Mouse (Mus musculus) liver, adult 2 months (tissue): ENCODE data around the gene Myh3. TPM values are rescaled to one million over a fixed set of nuclear protein-coding genes. Genes with fewer than 3 reads are reported as not detected.

Source experiments
- DNase-seq: peaks from one replicate; pipeline ENCODE4 v3.0.0-alpha.2; 2011; ENCODE audit warnings: low read depth, low spot score; ENCODE audit errors: extremely low read depth
- H3K27ac ChIP-seq: fragments of 200-500 bp; replicated peaks from 2 replicates; pipeline ENCODE4 v1.5.1; 2012; ENCODE audit warnings: low read depth, mild to moderate bottlenecking, control low read depth, inconsistent platforms, low read length; ENCODE audit not compliant: insufficient read depth
- H3K27me3 ChIP-seq: fragments of 200-500 bp; 2 replicates; pipeline ENCODE4 v1.6.1; 2012; ENCODE audit warnings: mild to moderate bottlenecking, moderate library complexity, low read length, inconsistent platforms; ENCODE audit not compliant: control insufficient read depth, insufficient read depth
- H3K36me3 ChIP-seq: fragments of 200-500 bp; 2 replicates; pipeline ENCODE4 v1.6.1; 2012; ENCODE audit warnings: low read length, inconsistent platforms; ENCODE audit not compliant: control insufficient read depth, insufficient read depth
- H3K4me1 ChIP-seq: fragments of 200-500 bp; 2 replicates; pipeline ENCODE4 v1.6.1; 2011; ENCODE audit warnings: low read length; ENCODE audit not compliant: control insufficient read depth, insufficient read depth
- H3K4me3 ChIP-seq: fragments of 200-500 bp; 2 replicates; pipeline ENCODE4 v1.5.1; 2011; ENCODE audit warnings: low read depth, mild to moderate bottlenecking, control low read depth, low read length, moderate library complexity; ENCODE audit not compliant: insufficient read depth
- H3K79me2 ChIP-seq: fragments of 200-500 bp; 2 replicates; pipeline ENCODE4 v1.6.1; 2012; ENCODE audit warnings: inconsistent platforms, mild to moderate bottlenecking, low read length, moderate library complexity; ENCODE audit not compliant: control insufficient read depth, insufficient read depth
- H3K9ac ChIP-seq: fragments of 200-500 bp; 2 replicates; pipeline ENCODE4 v1.6.1; 2012; ENCODE audit warnings: low read depth, mild to moderate bottlenecking, control low read depth, inconsistent platforms, low read length
- CTCF ChIP-seq: fragments of 200-500 bp; IDR thresholded peaks from 2 replicates; pipeline ENCODE4 v1.5.1; 2011; ENCODE audit warnings: low read depth, low read length, control low read depth
- POLR2A ChIP-seq: fragments of 200-500 bp; IDR thresholded peaks from 2 replicates; pipeline ENCODE4 v1.6.1; 2011; ENCODE audit warnings: low read length, control low read depth; ENCODE audit not compliant: insufficient read depth; ENCODE audit errors: extremely low read depth
- WGBS: fragments of 180-500 bp; shearing (Covaris S2); methylation state at CpG from one replicate; pipeline ENCODE4 v1.1.7; 2018; 5-methylcytosine and 5-hydroxymethylcytosine counted together
- polyA plus RNA-seq: library from polyadenylated mRNA; depleted of rRNA; stranded (reverse); fragments of >200 nt; gene quantifications from 2 replicates; pipeline ENCODE4 v1.2.3, GENCODE M21; 2012
- total RNA-seq: library from RNA; depleted of rRNA; stranded (reverse); fragments of >200 nt; gene quantifications from 2 replicates; pipeline ENCODE4 v1.2.3, GENCODE M21; 2014

Gene Myh3
- total and polyA plus RNA-seq, 2 experiments = not detected

DNA sequence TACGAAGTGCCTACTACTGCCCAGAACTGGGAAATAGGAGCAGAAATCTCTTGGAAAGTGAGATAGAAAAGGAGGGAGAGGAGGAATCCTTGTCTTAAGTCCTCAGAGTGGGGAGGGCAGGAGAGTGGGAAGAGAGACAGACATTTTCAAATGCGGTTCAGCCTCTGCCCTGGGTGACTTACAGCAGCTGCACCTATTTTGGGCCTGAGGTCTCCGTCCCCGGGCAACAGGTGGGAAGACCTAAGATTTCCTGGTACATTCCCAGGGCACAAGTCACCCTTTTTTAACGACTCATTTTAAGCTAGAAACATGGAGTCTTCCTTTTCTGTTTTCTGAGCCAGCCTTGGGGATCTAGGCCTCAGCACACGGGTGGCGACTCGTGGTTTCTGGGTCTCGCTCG lies 28.9 kb downstream of the Myh3 start:
- no peak overlapping the region for H3K4me3 ChIP-seq
- H3K27me3 ChIP-seq = no peaks in the 10 kb centered on the region
- TF ChIP-seq POLR2A (no peak), CTCF (no peak)
- no peak overlapping the region for H3K27ac ChIP-seq
- no peak overlapping the region for H3K9ac ChIP-seq
- no peaks in the 10 kb centered on the region for H3K79me2 ChIP-seq
- H3K4me1 ChIP-seq = no peaks in the 10 kb centered on the region
- 92% methylated on average over 10 of the region's 10 CpGs for WGBS
- H3K36me3 ChIP-seq = no peaks in the 10 kb centered on the region
- no peak for DNase-seq

DNA sequence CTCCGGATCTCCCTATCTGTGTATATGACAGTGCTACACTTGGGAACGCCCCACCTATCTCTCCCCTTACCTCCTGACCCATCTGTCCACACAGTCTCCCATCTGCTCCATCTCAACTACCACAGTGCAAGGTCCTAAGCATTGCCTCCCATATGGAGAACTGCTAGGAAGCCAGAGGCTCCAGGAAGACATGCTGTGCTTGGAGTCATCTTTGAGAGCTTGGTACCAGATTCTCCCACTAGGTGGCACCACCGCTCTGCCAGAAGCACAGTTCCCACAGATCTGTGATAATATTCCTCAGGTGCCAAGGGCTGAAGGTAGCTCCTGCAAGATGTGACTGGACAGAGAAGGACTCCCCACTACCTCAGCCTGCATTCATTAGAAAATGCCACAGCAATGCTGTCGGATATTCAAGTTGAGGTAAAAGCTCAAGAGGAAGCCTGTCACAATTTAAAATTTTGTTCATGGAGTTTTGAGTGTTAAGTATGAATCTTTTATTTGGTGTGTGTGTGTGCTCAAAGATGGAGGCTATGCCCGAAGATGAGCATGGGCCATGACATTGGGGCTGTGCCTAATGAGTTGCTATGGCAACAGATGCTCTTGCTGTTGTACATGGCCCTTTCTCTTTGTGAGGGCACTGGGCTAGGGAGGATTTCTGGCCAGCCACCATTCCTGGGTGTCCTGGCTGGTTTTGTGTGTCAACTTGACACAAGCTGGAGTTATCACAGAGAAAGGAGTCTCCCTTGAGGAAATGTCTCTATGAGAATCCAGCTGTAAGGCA lies 32.3 kb downstream of the Myh3 start:
- DNase-seq = peak; percentile 58
- Histone ChIP-seq H3K36me3 (no peaks in the 10 kb centered on the region), H3K4me1 (no peaks in the 10 kb centered on the region), H3K9ac (no peak overlapping the region), H3K27ac (no peak overlapping the region), H3K4me3 (no peak overlapping the region), H3K27me3 (no peaks in the 10 kb centered on the region), H3K79me2 (no peaks in the 10 kb centered on the region)
- peak; percentile 83 for TF ChIP-seq CTCF
- no peak for TF ChIP-seq POLR2A
- 33% methylated on average over 5 of the region's 5 CpGs for WGBS

DNA sequence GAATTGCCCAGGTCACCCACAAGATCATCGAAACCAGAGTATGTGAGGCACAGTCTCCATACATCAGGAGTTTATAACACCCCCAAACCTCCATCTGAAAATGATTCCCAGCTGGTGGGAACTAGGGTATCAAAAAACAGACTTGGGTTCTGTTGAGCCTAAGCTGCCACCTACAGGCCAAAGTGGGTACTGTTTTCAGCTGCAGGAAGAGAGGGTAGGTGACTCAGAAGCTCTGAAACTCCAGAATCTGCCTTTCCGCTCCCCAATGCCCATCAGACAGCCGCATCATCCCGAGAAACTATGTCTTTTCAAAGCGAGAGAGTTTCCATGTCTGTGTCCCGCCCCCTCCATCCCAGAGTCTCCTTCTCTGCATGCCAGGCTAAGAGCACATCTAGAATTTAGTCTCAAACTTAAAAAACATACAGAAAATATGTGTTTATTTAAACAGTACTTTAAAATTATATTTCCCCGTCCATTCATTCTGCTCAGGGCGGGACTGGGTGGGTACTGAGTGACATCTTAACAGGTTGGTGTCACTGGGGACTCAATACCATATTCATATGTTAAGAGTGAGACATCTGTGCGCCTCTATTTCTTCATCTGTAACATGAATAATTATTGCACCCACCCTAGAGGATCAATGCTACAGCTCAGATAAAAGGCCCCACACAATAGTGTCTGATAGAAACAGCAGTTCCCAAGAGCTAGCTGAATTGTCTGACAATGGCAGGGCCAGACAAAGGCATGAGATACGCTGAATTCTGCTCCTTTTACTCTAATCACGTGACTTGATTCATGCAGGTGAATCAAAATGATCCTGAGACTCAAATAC lies 34.1 kb downstream of the Myh3 start:
- H3K9ac ChIP-seq = no peak overlapping the region
- TF ChIP-seq CTCF = peak; percentile 74
- TF ChIP-seq POLR2A = no peak
- no peaks in the 10 kb centered on the region for H3K4me1 ChIP-seq
- WGBS = 28% methylated on average over 11 of the region's 11 CpGs
- no peak overlapping the region for H3K4me3 ChIP-seq
- no peaks in the 10 kb centered on the region for H3K36me3 ChIP-seq
- DNase-seq = peak; percentile 49
- no peaks in the 10 kb centered on the region for H3K79me2 ChIP-seq
- no peak overlapping the region for H3K27ac ChIP-seq
- no peaks in the 10 kb centered on the region for H3K27me3 ChIP-seq

DNA sequence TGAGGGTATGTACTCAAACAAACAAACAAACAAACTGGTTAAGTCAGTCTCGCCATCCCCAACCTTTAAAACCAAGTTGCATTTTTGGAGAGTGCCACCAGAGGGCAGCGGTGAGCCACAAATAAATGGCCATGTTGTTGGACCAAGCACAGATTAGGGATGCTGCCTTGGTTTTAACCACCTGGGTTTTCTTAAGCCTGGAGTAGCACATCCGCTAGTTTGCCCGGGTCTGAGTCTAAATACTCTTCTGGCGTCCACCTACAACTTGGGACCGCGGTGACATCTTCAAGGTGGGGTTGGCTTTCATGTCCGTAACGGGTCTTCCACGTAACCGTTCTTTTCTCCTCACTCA lies 34.7 kb downstream of the Myh3 start:
- TF ChIP-seq CTCF (peak; percentile 74), POLR2A (no peak)
- WGBS = 40% methylated on average over 11 of the region's 11 CpGs
- Histone ChIP-seq H3K4me3 (no peak overlapping the region), H3K4me1 (no peaks in the 10 kb centered on the region), H3K9ac (no peak overlapping the region), H3K36me3 (no peaks in the 10 kb centered on the region), H3K27me3 (no peaks in the 10 kb centered on the region), H3K27ac (no peak overlapping the region), H3K79me2 (no peaks in the 10 kb centered on the region)
- peak; percentile 41 for DNase-seq

DNA sequence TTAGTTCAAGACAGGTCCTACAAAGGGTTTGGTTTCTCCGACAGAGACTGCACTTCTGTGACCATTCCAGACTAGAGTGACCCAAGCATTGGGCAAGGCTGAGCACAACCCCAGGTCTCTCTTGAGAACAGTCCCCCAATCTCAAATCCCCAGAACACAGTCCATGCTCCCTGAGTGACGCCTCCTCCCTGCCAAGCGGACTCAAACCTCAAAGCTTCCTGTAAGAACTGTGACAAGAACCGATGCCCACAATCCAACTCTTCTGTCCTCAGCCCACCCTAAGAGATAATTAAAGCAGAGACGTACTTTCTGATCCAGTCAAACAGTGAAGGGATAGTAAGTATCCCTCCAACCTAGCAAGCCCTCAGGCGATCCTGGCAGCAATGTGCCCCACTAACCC lies 35.3 kb downstream of the Myh3 start:
- 85% methylated on average over 6 of the region's 6 CpGs for WGBS
- no peaks in the 10 kb centered on the region for H3K27me3 ChIP-seq
- no peaks in the 10 kb centered on the region for H3K79me2 ChIP-seq
- H3K4me3 ChIP-seq = no peak overlapping the region
- H3K36me3 ChIP-seq = no peaks in the 10 kb centered on the region
- TF ChIP-seq CTCF = no peak
- TF ChIP-seq POLR2A = no peak
- no peak overlapping the region for H3K27ac ChIP-seq
- H3K4me1 ChIP-seq = no peaks in the 10 kb centered on the region
- no peak overlapping the region for H3K9ac ChIP-seq
- no peak for DNase-seq

DNA sequence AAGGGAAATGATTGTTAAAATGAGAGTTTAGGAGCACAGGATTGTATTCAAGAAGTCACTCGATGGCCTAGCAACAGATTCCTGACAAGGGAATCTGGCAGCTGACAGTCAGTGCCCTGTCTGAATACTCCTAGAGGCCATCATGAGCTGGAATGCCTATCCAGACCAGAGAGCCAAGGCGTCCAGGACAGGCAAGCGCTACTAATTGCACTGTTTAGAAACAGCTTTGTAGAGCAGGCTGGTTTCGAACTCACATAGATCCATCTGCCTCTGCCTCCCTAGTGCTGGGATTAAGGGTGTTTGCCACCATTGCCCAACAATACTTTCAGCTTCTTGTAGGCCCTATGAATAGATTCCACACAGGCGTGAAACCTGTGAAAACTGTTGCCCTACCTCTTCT lies 36.2 kb downstream of the Myh3 start:
- WGBS = 91% methylated on average over 5 of the region's 5 CpGs
- no peaks in the 10 kb centered on the region for H3K79me2 ChIP-seq
- no peak overlapping the region for H3K4me3 ChIP-seq
- no peak for TF ChIP-seq POLR2A
- no peak for TF ChIP-seq CTCF
- H3K4me1 ChIP-seq = no peaks in the 10 kb centered on the region
- no peaks in the 10 kb centered on the region for H3K27me3 ChIP-seq
- H3K9ac ChIP-seq = no peak overlapping the region
- no peaks in the 10 kb centered on the region for H3K36me3 ChIP-seq
- DNase-seq = no peak
- no peak overlapping the region for H3K27ac ChIP-seq
